Mouse (Mus musculus) liver, postnatal 0 days (tissue): Measurements from ENCODE around the gene Zfp655. TPM values are rescaled to one million over a fixed set of nuclear protein-coding genes. Genes with fewer than 3 reads are reported as not detected.
A peak's percentile ranks its signal among the peaks of the same experiment; 100 is the strongest.
"Not testable (repeated sequence)": the region's sequence is repeated elsewhere in the genome, so short reads cannot be mapped to it uniquely, and the experiment has no call there.

Experiments
- ATAC-seq: fragments of 200-750 bp; cut with Nextera tagmentation; 2 replicates; pipeline ENCODE4 v1.8.0; 2017; ENCODE audit warnings: mild to moderate bottlenecking, moderate library complexity
- DNase-seq: peaks from one replicate; pipeline ENCODE4 v3.0.0-alpha.2; 2016
- H3K27ac ChIP-seq: fragments of 300-500 bp; sonication (generic); 2 replicates; pipeline ENCODE4 v1.5.1; 2014; ENCODE audit warnings: antibody characterized with exemption, moderate library complexity, mild to moderate bottlenecking, low read depth
- H3K27me3 ChIP-seq: fragments of 300-500 bp; sonication (generic); 2 replicates; pipeline ENCODE4 v1.6.1; 2014; ENCODE audit warnings: low read length, control low read depth, mixed read lengths; ENCODE audit not compliant: insufficient read depth
- H3K36me3 ChIP-seq: fragments of 300-500 bp; sonication (generic); replicated peaks from 2 replicates; pipeline ENCODE4 v1.6.1; 2014; ENCODE audit warnings: mild to moderate bottlenecking, control low read depth, low read length, moderate library complexity, mixed read lengths; ENCODE audit not compliant: insufficient read depth
- H3K4me1 ChIP-seq: fragments of 300-500 bp; sonication (generic); 2 replicates; pipeline ENCODE4 v1.6.1; 2014; ENCODE audit warnings: antibody characterized with exemption, mild to moderate bottlenecking, control low read depth; ENCODE audit not compliant: insufficient read depth
- H3K4me2 ChIP-seq: fragments of 300-500 bp; sonication (generic); 2 replicates; pipeline ENCODE4 v1.6.1; 2014; ENCODE audit warnings: low read depth, mild to moderate bottlenecking, low read length, moderate library complexity, mixed read lengths
- H3K4me3 ChIP-seq: fragments of 300-500 bp; sonication (generic); 2 replicates; pipeline ENCODE4 v1.5.1; 2014; ENCODE audit warnings: low read depth, low read length
- H3K9ac ChIP-seq: fragments of 300-500 bp; sonication (generic); replicated peaks from 2 replicates; pipeline ENCODE4 v1.6.1; 2014; ENCODE audit warnings: mild to moderate bottlenecking, moderate library complexity
- H3K9me3 ChIP-seq: fragments of 300-500 bp; sonication (generic); 2 replicates; pipeline ENCODE4 v1.6.1; 2016; ENCODE audit warnings: mild to moderate bottlenecking, control low read depth, low read length, mixed read lengths
- CTCF ChIP-seq: sonication (generic); IDR thresholded peaks from 2 replicates; pipeline ENCODE4 v1.5.1; 2016; ENCODE audit warnings: antibody characterized with exemption, low read depth
- EP300 ChIP-seq: IDR thresholded peaks from 2 replicates; pipeline ENCODE4 v1.6.1; 2016; ENCODE audit warnings: antibody characterized with exemption, low read depth, mild to moderate bottlenecking
- WGBS: fragments of 180-500 bp; shearing (Covaris S2); extraction: QIAGEN DNeasy Blood & Tissue Kit; methylation state at CpG from one replicate; pipeline ENCODE4 v1.1.7; 2014; ENCODE audit not compliant: insufficient replicate concordance; 5-methylcytosine and 5-hydroxymethylcytosine counted together
- polyA plus RNA-seq: library from polyadenylated mRNA; unstranded; fragments of >200 nt; fragmentation: Nextera tagmentation; extraction: Ambion mirVana; gene quantifications from 2 replicates; pipeline ENCODE4 v1.2.1, GENCODE M21; 2015

Gene Zfp655
- polyA plus RNA-seq, 1 experiment from 2014 or later: 27.4 TPM

DNA sequence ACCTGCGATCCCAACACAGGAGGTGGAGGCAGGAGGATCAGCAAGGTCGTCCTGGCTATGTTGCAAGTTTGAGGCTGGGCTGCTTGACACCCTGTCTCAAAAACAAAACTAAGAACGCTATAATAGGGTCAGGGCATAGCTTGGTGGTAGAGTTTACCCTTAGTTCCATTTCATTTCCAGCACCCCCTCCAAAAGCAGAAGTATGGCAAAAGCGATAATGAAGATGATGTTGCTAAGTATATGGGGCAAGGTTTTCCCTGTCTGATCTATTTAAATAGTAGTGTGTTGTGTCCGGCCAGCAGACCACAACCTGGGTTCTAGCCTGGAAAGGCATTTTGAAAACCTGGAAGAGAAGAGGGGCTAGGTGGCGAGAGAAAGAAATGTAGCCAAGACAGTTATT lies 23.6 kb upstream of the Zfp655 start:
- DNase-seq (no peak), ATAC-seq (no peak)
- Histone ChIP-seq H3K27me3 (no peaks in the 10 kb centered on the region), H3K36me3 (peaks cover 28% of the 10 kb centered on the region), H3K4me1 (peaks cover 9% of the 10 kb centered on the region; the same call in 1 of the 2 replicates), H3K4me2 (no peak overlapping the region), H3K9me3 (no peaks in the 10 kb centered on the region), H3K27ac (no peak overlapping the region), H3K9ac (no peak overlapping the region), H3K4me3 (no peak overlapping the region)
- WGBS: 77% methylated on average over 5 of the region's 6 CpGs
- TF ChIP-seq EP300 (no peak), CTCF (no peak)

DNA sequence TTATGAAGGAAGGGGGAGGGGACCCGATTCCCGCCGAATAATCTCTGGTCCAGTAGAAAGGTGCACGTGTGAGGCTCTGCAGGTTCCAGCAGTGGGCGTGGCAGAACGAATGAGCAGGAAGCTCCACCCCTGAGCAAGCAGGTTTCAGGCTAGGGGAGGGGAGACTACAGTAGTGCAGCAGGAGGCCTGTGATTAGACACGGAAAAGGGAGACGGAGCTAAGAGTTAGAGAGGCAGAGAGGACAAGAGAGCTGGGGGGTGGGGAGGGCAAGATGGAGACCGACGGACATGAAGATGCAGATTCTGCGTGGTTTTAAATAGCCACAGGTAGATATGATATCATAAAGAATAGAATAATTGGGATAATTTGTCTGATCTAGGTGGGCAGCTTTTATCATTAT lies 23.1 kb upstream of the Zfp655 start:
- not testable (repeated sequence) for H3K27me3 ChIP-seq, H3K9ac ChIP-seq, ATAC-seq, H3K9me3 ChIP-seq, H3K27ac ChIP-seq, H3K4me2 ChIP-seq, H3K4me3 ChIP-seq, H3K4me1 ChIP-seq, DNase-seq
- H3K36me3 ChIP-seq: peaks cover 31% of the 10 kb centered on the region
- 72% methylated on average over 8 of the region's 11 CpGs for whole genome bisulfite sequencing

DNA sequence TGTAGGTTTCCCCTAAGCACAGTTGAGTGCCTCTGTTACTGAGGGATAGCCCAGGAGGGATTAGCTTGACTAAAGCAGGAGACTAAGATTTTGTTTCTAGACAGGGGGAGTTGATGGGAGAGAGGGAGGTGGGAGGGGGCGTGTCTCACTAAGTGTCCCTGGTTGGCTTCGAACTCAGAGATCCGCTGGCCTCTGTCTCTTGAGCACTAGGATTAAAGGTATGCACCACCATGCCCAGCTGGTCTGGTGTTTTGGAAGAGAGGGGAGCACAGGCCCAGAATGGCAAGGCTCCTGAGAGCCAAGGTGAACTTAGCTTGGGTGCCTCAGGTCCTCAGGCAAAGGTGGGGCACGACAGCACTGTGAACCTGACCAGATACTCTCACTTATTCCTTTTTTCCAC lies 20.2 kb upstream of the Zfp655 start:
- H3K27me3 ChIP-seq: no peaks in the 10 kb centered on the region
- no peaks in the 10 kb centered on the region for H3K9me3 ChIP-seq
- DNase-seq (no peak), ATAC-seq (no peak)
- no peak overlapping the region for H3K27ac ChIP-seq
- no peaks in the 10 kb centered on the region for H3K4me1 ChIP-seq
- TF ChIP-seq CTCF (no peak), EP300 (no peak)
- H3K4me3 ChIP-seq: no peak overlapping the region
- peaks cover 39% of the 10 kb centered on the region for H3K36me3 ChIP-seq
- no peak overlapping the region for H3K9ac ChIP-seq
- no peak overlapping the region for H3K4me2 ChIP-seq
- whole genome bisulfite sequencing: 92% methylated on average over 4 of the region's 4 CpGs

DNA sequence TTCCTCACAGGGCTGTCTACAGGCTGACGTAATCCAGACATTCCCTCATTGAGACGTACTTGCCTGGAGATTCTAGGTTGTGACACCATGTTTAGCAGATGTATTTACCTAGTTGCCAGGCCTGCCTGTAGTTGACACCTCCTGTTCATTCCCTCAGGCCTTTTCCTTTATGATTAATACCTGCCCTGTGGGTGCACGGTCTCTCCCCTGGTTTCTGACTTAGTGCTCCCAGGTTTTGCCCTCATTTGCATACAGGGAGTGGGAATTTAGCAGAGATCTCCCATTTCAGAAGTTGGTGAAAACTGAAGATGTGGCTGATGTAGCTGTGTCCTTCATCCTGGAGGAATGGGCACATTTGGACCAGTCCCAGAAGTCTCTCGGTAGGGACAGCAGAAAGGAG lies 19.3 kb upstream of the Zfp655 start:
- Histone ChIP-seq H3K9ac (no peak overlapping the region), H3K36me3 (peaks cover 38% of the 10 kb centered on the region), H3K27ac (no peak overlapping the region), H3K4me3 (no peak overlapping the region), H3K9me3 (no peaks in the 10 kb centered on the region), H3K4me1 (no peaks in the 10 kb centered on the region), H3K27me3 (no peaks in the 10 kb centered on the region), H3K4me2 (no peak overlapping the region)
- ATAC-seq (no peak), DNase-seq (no peak)
- TF ChIP-seq CTCF (no peak), EP300 (no peak)
- WGBS: 87% methylated on average over 4 of the region's 4 CpGs

GRCm38 (mm10) chr5:145213505-145213904 lies 18.0 kb upstream of the Zfp655 start:
- Histone ChIP-seq H3K27ac (no peak overlapping the region), H3K4me2 (no peak overlapping the region), H3K9me3 (no peaks in the 10 kb centered on the region), H3K9ac (no peak overlapping the region), H3K27me3 (no peaks in the 10 kb centered on the region), H3K4me3 (no peak overlapping the region), H3K36me3 (peaks cover 35% of the 10 kb centered on the region), H3K4me1 (no peaks in the 10 kb centered on the region)
- no peak for ATAC-seq
- 82% methylated on average over 3 of the region's 3 CpGs for WGBS
- no peak for TF ChIP-seq CTCF
- no peak for TF ChIP-seq EP300
- DNase-seq: no peak

DNA sequence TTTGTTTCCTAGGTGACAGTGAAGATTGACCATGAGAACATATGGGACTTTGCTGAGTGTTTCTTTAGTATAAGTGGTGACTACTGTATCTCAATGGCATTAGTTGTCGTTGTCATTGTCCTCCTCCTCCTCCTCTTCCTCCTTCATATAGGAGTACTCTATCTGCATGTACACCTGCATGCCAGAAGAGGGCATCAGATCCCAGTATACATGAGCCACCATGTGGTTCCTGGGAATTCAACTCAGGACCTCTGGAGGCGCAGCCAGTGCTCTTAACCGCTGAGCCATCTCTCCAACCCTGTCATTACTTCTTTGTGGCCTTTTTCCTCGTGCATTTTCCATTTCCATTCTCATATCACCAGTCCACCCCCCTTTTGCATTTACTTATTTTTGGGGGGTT lies 16.8 kb upstream of the Zfp655 start:
- TF ChIP-seq EP300: no peak
- TF ChIP-seq CTCF: peak; percentile 66
- WGBS: 65% methylated on average over 4 of the region's 4 CpGs
- no peaks in the 10 kb centered on the region for H3K27me3 ChIP-seq
- 0 out of 2 replicates have a peak, but pooled peaks have one; percentile 42 for ATAC-seq
- DNase-seq: no peak
- H3K4me1 ChIP-seq: no peaks in the 10 kb centered on the region
- no peak overlapping the region for H3K9ac ChIP-seq
- no peak overlapping the region for H3K4me2 ChIP-seq
- H3K4me3 ChIP-seq: no peak overlapping the region
- H3K36me3 ChIP-seq: peaks cover 42% of the 10 kb centered on the region
- H3K9me3 ChIP-seq: no peaks in the 10 kb centered on the region
- H3K27ac ChIP-seq: no peak overlapping the region

- peak; percentile 39 for DNase-seq
- no peak for TF ChIP-seq CTCF
- 0 out of 2 replicates have a peak, but pooled peaks have one; percentile 8 for TF ChIP-seq EP300
- ATAC-seq: peak; percentile 80
- H3K27ac ChIP-seq: peak overlapping the region; percentile 29; the same call in 1 of the 2 replicates
- peaks cover 2% of the 10 kb centered on the region; the same call in 1 of the 2 replicates for H3K4me1 ChIP-seq
- no peak overlapping the region for H3K4me2 ChIP-seq
- no peak overlapping the region for H3K4me3 ChIP-seq
- no peaks in the 10 kb centered on the region for H3K27me3 ChIP-seq
- 55% methylated on average over 6 of the region's 6 CpGs for WGBS
- peaks cover 39% of the 10 kb centered on the region for H3K36me3 ChIP-seq
- no peaks in the 10 kb centered on the region for H3K9me3 ChIP-seq
- H3K9ac ChIP-seq: no peak overlapping the region
Measured at GRCm38 (mm10) chr5:145217746-145218145, 13.8 kb upstream of the Zfp655 start.
